Mouse (Mus musculus): Measurements from ENCODE around the gene Gypa. TPM values are rescaled to one million over a fixed set of nuclear protein-coding genes. Genes with fewer than 3 reads are reported as not detected.

Gypa gene
- polyA plus RNA-seq (2012; rRNA removed): 0.06 and 0.07 TPM in 2 replicates

DNA sequence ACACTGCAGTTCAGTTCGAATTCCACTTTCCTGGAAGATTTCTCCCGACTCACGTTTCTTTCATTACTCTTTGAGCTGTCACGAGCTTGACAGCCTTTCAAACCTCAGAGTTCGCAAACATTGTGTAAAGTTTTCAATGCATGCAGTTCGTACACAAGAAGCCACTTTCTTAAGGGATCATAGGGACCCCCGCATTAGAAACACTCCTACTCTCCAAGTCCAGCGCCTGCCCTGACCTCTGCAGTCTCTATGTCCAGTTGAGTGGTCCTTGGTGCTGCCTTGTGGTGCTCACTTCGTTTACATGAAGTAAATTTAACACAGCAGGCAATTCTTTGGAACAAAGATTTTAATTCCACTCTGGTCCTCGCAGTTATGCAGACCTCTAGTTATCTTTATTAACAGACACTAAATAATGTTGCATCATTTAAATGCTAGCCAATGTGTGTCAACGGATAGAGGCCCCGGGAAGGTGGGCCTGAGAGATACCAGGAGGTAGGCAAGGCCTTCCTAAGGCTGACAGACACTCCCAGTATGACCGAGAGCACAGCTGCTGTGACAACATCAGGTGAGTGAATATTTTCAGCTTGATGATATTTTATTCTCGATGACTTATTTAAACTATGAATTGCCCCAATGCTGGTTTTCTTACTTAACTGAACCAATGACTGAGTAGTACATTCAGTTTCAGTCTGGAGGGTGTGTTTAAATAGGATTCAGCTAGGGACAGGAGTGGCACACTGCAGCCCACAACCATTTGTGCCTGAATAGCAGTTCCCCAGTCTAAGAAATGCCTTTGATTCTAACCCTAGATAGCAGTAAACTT, at the start of gene Gypa:
Gene Gypa, plus strand, starts transcription at position 259 of the 823 bp plus-strand sequence.

Other genes with a start within 250 kb of the Gypa start
- not detected in 2 replicates for gene Frem3, start 117.3 kb downstream of the Gypa start, polyA plus RNA-seq (2012; rRNA removed)
- gene Smarca5, start 245.7 kb downstream of the Gypa start, polyA plus RNA-seq (2012; rRNA removed): 11.2 and 11.8 TPM in 2 replicates